Mouse (Mus musculus) midbrain, postnatal 0 days (tissue): ENCODE measurements around the gene Myh1. TPM values are rescaled to one million over a fixed set of nuclear protein-coding genes. Genes with fewer than 3 reads are reported as not detected.

Source experiments
- ATAC-seq: fragments of 200-750 bp; cut with Nextera tagmentation; 2 replicates; pipeline ENCODE4 v1.8.0; 2017; ENCODE audit warnings: moderate number of reproducible peaks, mild to moderate bottlenecking, moderate TSS enrichment, moderate library complexity; ENCODE audit not compliant: low FRiP score
- DNase-seq: peaks from one replicate; pipeline ENCODE4 v3.0.0-alpha.2; 2015; ENCODE audit warnings: low spot score
- H3K27ac ChIP-seq: fragments of 300-500 bp; sonication (generic); 2 replicates; pipeline ENCODE4 v1.5.1; 2014; ENCODE audit warnings: low read depth, mild to moderate bottlenecking, low read length, mixed read lengths
- H3K27me3 ChIP-seq: fragments of 300-500 bp; sonication (generic); 2 replicates; pipeline ENCODE4 v1.6.1; 2014; ENCODE audit warnings: low read length, control low read depth, mixed read lengths; ENCODE audit not compliant: insufficient read depth
- H3K36me3 ChIP-seq: fragments of 300-500 bp; sonication (generic); 2 replicates; pipeline ENCODE4 v1.6.1; 2014; ENCODE audit warnings: low read length, control low read depth, mixed read lengths; ENCODE audit not compliant: insufficient read depth
- H3K4me1 ChIP-seq: fragments of 300-500 bp; sonication (generic); 2 replicates; pipeline ENCODE4 v1.6.1; 2014; ENCODE audit warnings: mild to moderate bottlenecking, control low read depth, antibody characterized with exemption, low read length, mixed read lengths; ENCODE audit not compliant: insufficient read depth
- H3K4me2 ChIP-seq: fragments of 300-500 bp; sonication (generic); 2 replicates; pipeline ENCODE4 v1.6.1; 2014; ENCODE audit warnings: low read depth, mild to moderate bottlenecking, low read length, mixed read lengths; ENCODE audit not compliant: poor library complexity, severe bottlenecking
- H3K4me3 ChIP-seq: fragments of 300-500 bp; sonication (generic); 2 replicates; pipeline ENCODE4 v1.5.1; 2014; ENCODE audit warnings: low read depth, mild to moderate bottlenecking, low read length, moderate library complexity
- H3K9ac ChIP-seq: fragments of 300-500 bp; sonication (generic); replicated peaks from 2 replicates; pipeline ENCODE4 v1.6.1; 2014; ENCODE audit warnings: mild to moderate bottlenecking, low read length, moderate library complexity, mixed read lengths; ENCODE audit not compliant: poor library complexity, severe bottlenecking
- H3K9me3 ChIP-seq: fragments of 300-500 bp; sonication (generic); 2 replicates; pipeline ENCODE4 v1.6.1; 2016; ENCODE audit warnings: low read length, control low read depth
- CTCF ChIP-seq: IDR thresholded peaks from 2 replicates; pipeline ENCODE4 v1.5.1; 2016; ENCODE audit warnings: antibody characterized with exemption, mild to moderate bottlenecking
- WGBS: fragments of 180-500 bp; shearing (Covaris S2); extraction: QIAGEN DNeasy Blood & Tissue Kit; methylation state at CpG from one replicate; pipeline ENCODE4 v1.1.7; 2014; 5-methylcytosine and 5-hydroxymethylcytosine counted together
- polyA plus RNA-seq: library from polyadenylated mRNA; unstranded; fragments of >200 nt; fragmentation: Nextera tagmentation; extraction: Ambion mirVana; gene quantifications from 2 replicates; pipeline ENCODE4 v1.2.1, GENCODE M21; 2015
- total RNA-seq: library from RNA; depleted of rRNA; stranded (reverse); fragments of >200 nt; gene quantifications from 2 replicates; pipeline ENCODE4 v1.2.3, GENCODE M21; 2014

The Myh1 gene
- total and polyA plus RNA-seq, 2 experiments from 2014 or later, result 0.10 to 0.11 TPM

- 93% methylated on average over 2 of the region's 2 CpGs for WGBS
- no peak for ATAC-seq
- Histone ChIP-seq H3K4me2 (no peak overlapping the region), H3K9ac (no peak overlapping the region), H3K36me3 (no peaks in the 10 kb centered on the region), H3K27ac (no peak overlapping the region), H3K27me3 (no peaks in the 10 kb centered on the region), H3K4me3 (no peak overlapping the region), H3K9me3 (no peaks in the 10 kb centered on the region), H3K4me1 (no peaks in the 10 kb centered on the region; the same call in 1 of the 2 replicates)
- no peak for DNase-seq
- no peak for TF ChIP-seq CTCF
These were observed 27.4 kb upstream of the Myh1 start for GRCm38 (mm10) chr11:67172439-67172838.

GRCm38 (mm10) chr11:67176376-67176775 lies 23.5 kb upstream of the Myh1 start:
- Histone ChIP-seq H3K27me3 (no peaks in the 10 kb centered on the region), H3K9me3 (no peaks in the 10 kb centered on the region), H3K27ac (no peak overlapping the region), H3K9ac (no peak overlapping the region), H3K4me1 (no peaks in the 10 kb centered on the region), H3K4me3 (no peak overlapping the region), H3K36me3 (no peaks in the 10 kb centered on the region), H3K4me2 (no peak overlapping the region)
- ATAC-seq (no peak), DNase-seq (peak; percentile 33)
- TF ChIP-seq CTCF, result peak; percentile 26; the same call in 1 of the 2 replicates
- WGBS, result 47% methylated on average over 5 of the region's 5 CpGs

- ATAC-seq (no peak), DNase-seq (no peak)
- Histone ChIP-seq H3K4me2 (no peak overlapping the region), H3K4me3 (no peak overlapping the region), H3K4me1 (no peaks in the 10 kb centered on the region), H3K27ac (no peak overlapping the region), H3K9ac (no peak overlapping the region), H3K27me3 (no peaks in the 10 kb centered on the region), H3K9me3 (no peaks in the 10 kb centered on the region), H3K36me3 (no peaks in the 10 kb centered on the region)
- TF ChIP-seq CTCF, result no peak
- 80% methylated on average over 10 of the region's 10 CpGs for WGBS
These were observed 9.5 kb upstream of the Myh1 start for GRCm38 (mm10) chr11:67190316-67190715.

- H3K27me3 ChIP-seq, result no peaks in the 10 kb centered on the region
- H3K4me1 ChIP-seq, result no peaks in the 10 kb centered on the region
- H3K9ac ChIP-seq, result no peak overlapping the region
- no peak for DNase-seq
- no peaks in the 10 kb centered on the region for H3K9me3 ChIP-seq
- 75% methylated on average over 2 of the region's 2 CpGs for WGBS
- ATAC-seq, result no peak
- H3K27ac ChIP-seq, result no peak overlapping the region
- no peak for TF ChIP-seq CTCF
- H3K4me2 ChIP-seq, result no peak overlapping the region
- no peak overlapping the region for H3K4me3 ChIP-seq
- no peaks in the 10 kb centered on the region for H3K36me3 ChIP-seq
These were observed 9.0 kb upstream of the Myh1 start for GRCm38 (mm10) chr11:67190814-67191213.

GRCm38 (mm10) chr11:67191496-67191895 lies 8.4 kb upstream of the Myh1 start:
- no peak for ATAC-seq
- H3K4me1 ChIP-seq, result no peaks in the 10 kb centered on the region

GRCm38 (mm10) chr11:67199321-67199720 lies 531 bp upstream of the Myh1 start:
- Histone ChIP-seq H3K36me3 (no peaks in the 10 kb centered on the region), H3K9ac (no peak overlapping the region), H3K4me2 (no peak overlapping the region), H3K9me3 (no peaks in the 10 kb centered on the region), H3K27ac (no peak overlapping the region), H3K4me3 (no peak overlapping the region), H3K27me3 (no peaks in the 10 kb centered on the region), H3K4me1 (no peaks in the 10 kb centered on the region)
- no peak for TF ChIP-seq CTCF
- WGBS, result 42% methylated on average over 1 of the region's 1 CpGs
- DNase-seq (no peak), ATAC-seq (no peak)

More at GRCm38 (mm10) chr11:67191496-67191895, 8.4 kb upstream of the Myh1 start:
- no peak for TF ChIP-seq CTCF
- Histone ChIP-seq H3K27me3 (no peaks in the 10 kb centered on the region), H3K36me3 (no peaks in the 10 kb centered on the region), H3K4me2 (no peak overlapping the region), H3K27ac (no peak overlapping the region), H3K9ac (no peak overlapping the region), H3K4me3 (no peak overlapping the region), H3K9me3 (no peaks in the 10 kb centered on the region)
- WGBS, result 93% methylated on average over 14 of the region's 14 CpGs
- DNase-seq, result no peak
